Mouse (Mus musculus): ENCODE results near the gene March9. TPM values are rescaled to one million over a fixed set of nuclear protein-coding genes. Genes with fewer than 3 reads are reported as not detected.

March9 gene
- polyA plus RNA-seq, 1 experiment from 2014 or later: 1.1 TPM

- H3K4me3 ChIP-seq: peak overlapping the region; percentile 43
- no peaks in the 10 kb centered on the region for H3K9me3 ChIP-seq
- H3K36me3 ChIP-seq (replicated peaks): peaks cover 14% of the 10 kb centered on the region
- H3K27ac ChIP-seq: no peak overlapping the region
- H3K4me1 ChIP-seq: peaks cover 25% of the 10 kb centered on the region
- no peak for DNase-seq (ENCODE audit: extremely low spot score, low spot score)
- 8% methylated on average over 57 of the region's 57 CpGs for WGBS
- peaks cover 77% of the 10 kb centered on the region for H3K27me3 ChIP-seq (ENCODE audit: poor library complexity, severe bottlenecking)
Observed at GRCm38 (mm10) chr10:127090560-127091411, 30.8 kb upstream of the March9 start.

GRCm38 (mm10) chr10:127085633-127086032 lies 25.6 kb upstream of the March9 start:
- Histone ChIP-seq H3K4me1 (peaks cover 25% of the 10 kb centered on the region), H3K36me3 (replicated peaks) (no peaks in the 10 kb centered on the region), H3K9me3 (no peaks in the 10 kb centered on the region), H3K27me3 (ENCODE audit: poor library complexity, severe bottlenecking) (peaks cover 86% of the 10 kb centered on the region), H3K27ac (no peak overlapping the region), H3K4me3 (no peak overlapping the region)
- no peak for DNase-seq (ENCODE audit: extremely low spot score, low spot score)
- WGBS: 80% methylated on average over 6 of the region's 6 CpGs

GRCm38 (mm10) chr10:127085052-127085451 lies 25.1 kb upstream of the March9 start:
- H3K36me3 ChIP-seq (replicated peaks): no peaks in the 10 kb centered on the region
- DNase-seq (ENCODE audit: extremely low spot score, low spot score): no peak
- H3K9me3 ChIP-seq: 0 out of 2 replicates have a peak, but pooled peaks cover 2% of the 10 kb centered on the region
- H3K27me3 ChIP-seq (ENCODE audit: poor library complexity, severe bottlenecking): peaks cover 86% of the 10 kb centered on the region
- WGBS: 84% methylated on average over 9 of the region's 9 CpGs
- H3K4me1 ChIP-seq: peaks cover 25% of the 10 kb centered on the region
- no peak overlapping the region for H3K4me3 ChIP-seq
- H3K27ac ChIP-seq: no peak overlapping the region

- DNase-seq (ENCODE audit: extremely low spot score, low spot score): no peak
- Histone ChIP-seq H3K27ac (no peak overlapping the region), H3K9me3 (0 out of 2 replicates have a peak, but pooled peaks cover 3% of the 10 kb centered on the region), H3K4me1 (peaks cover 34% of the 10 kb centered on the region), H3K27me3 (ENCODE audit: poor library complexity, severe bottlenecking) (peaks cover 86% of the 10 kb centered on the region), H3K4me3 (no peak overlapping the region), H3K36me3 (replicated peaks) (no peaks in the 10 kb centered on the region)
- 64% methylated on average over 5 of the region's 5 CpGs for WGBS
Observed at GRCm38 (mm10) chr10:127083915-127084306, 23.9 kb upstream of the March9 start.

- Histone ChIP-seq H3K4me1 (peaks cover 39% of the 10 kb centered on the region), H3K27ac (no peak overlapping the region), H3K36me3 (replicated peaks) (no peaks in the 10 kb centered on the region), H3K4me3 (no peak overlapping the region), H3K27me3 (ENCODE audit: poor library complexity, severe bottlenecking) (peaks cover 86% of the 10 kb centered on the region), H3K9me3 (0 out of 2 replicates have a peak, but pooled peaks cover 3% of the 10 kb centered on the region)
- DNase-seq (ENCODE audit: extremely low spot score, low spot score): no peak
- 28% methylated on average over 8 of the region's 8 CpGs for WGBS
Observed at GRCm38 (mm10) chr10:127083292-127083914, 23.4 kb upstream of the March9 start.

- peak; percentile 49 for DNase-seq (ENCODE audit: extremely low spot score, low spot score)
- Histone ChIP-seq H3K27ac (no peak overlapping the region), H3K9me3 (0 out of 2 replicates have a peak, but pooled peaks cover 3% of the 10 kb centered on the region), H3K27me3 (ENCODE audit: poor library complexity, severe bottlenecking) (peaks cover 86% of the 10 kb centered on the region), H3K4me3 (peak overlapping the region; percentile 68; the same call in 1 of the 2 replicates), H3K4me1 (peaks cover 50% of the 10 kb centered on the region), H3K36me3 (replicated peaks) (no peaks in the 10 kb centered on the region)
- 32% methylated on average over 8 of the region's 8 CpGs for WGBS
Observed at GRCm38 (mm10) chr10:127081996-127082620, 22.1 kb upstream of the March9 start.

GRCm38 (mm10) chr10:127080901-127081780 lies 21.2 kb upstream of the March9 start:
- H3K27me3 ChIP-seq (ENCODE audit: poor library complexity, severe bottlenecking): peaks cover 93% of the 10 kb centered on the region
- H3K4me1 ChIP-seq: peaks cover 53% of the 10 kb centered on the region
- no peaks in the 10 kb centered on the region for H3K36me3 ChIP-seq (replicated peaks)
- H3K27ac ChIP-seq: no peak overlapping the region
- peak overlapping the region; percentile 68 for H3K4me3 ChIP-seq
- DNase-seq (ENCODE audit: extremely low spot score, low spot score): peak; percentile 27
- 0 out of 2 replicates have a peak, but pooled peaks cover 3% of the 10 kb centered on the region for H3K9me3 ChIP-seq
- 2% methylated on average over 48 of the region's 48 CpGs for WGBS

GRCm38 (mm10) chr10:127079665-127080391 lies 19.8 kb upstream of the March9 start:
- peak overlapping the region; percentile 76 for H3K27ac ChIP-seq
- H3K27me3 ChIP-seq (ENCODE audit: poor library complexity, severe bottlenecking): peaks cover 98% of the 10 kb centered on the region
- 1% methylated on average over 61 of the region's 70 CpGs for WGBS

GRCm38 (mm10) chr10:127078677-127079575 lies 18.9 kb upstream of the March9 start:
- peak; percentile 68 for DNase-seq (ENCODE audit: extremely low spot score, low spot score)
- Histone ChIP-seq H3K9me3 (0 out of 2 replicates have a peak, but pooled peaks cover 3% of the 10 kb centered on the region), H3K36me3 (replicated peaks) (no peaks in the 10 kb centered on the region), H3K4me3 (peak overlapping the region; percentile 68), H3K27me3 (ENCODE audit: poor library complexity, severe bottlenecking) (peaks cover 89% of the 10 kb centered on the region), H3K27ac (peak overlapping the region; percentile 76), H3K4me1 (peaks cover 59% of the 10 kb centered on the region)
- 2% methylated on average over 48 of the region's 49 CpGs for WGBS

More at GRCm38 (mm10) chr10:127079665-127080391, 19.8 kb upstream of the March9 start:
- peak overlapping the region; percentile 68 for H3K4me3 ChIP-seq
- 0 out of 2 replicates have a peak, but pooled peaks cover 3% of the 10 kb centered on the region for H3K9me3 ChIP-seq
- peaks cover 59% of the 10 kb centered on the region for H3K4me1 ChIP-seq
- H3K36me3 ChIP-seq (replicated peaks): no peaks in the 10 kb centered on the region
- DNase-seq (ENCODE audit: extremely low spot score, low spot score): peak; percentile 41

GRCm38 (mm10) chr10:127078001-127078676 lies 18.2 kb upstream of the March9 start:
- peaks cover 59% of the 10 kb centered on the region for H3K4me1 ChIP-seq
- no peak for DNase-seq (ENCODE audit: extremely low spot score, low spot score)
- peaks cover 81% of the 10 kb centered on the region for H3K27me3 ChIP-seq (ENCODE audit: poor library complexity, severe bottlenecking)

More at GRCm38 (mm10) chr10:127078001-127078676, 18.2 kb upstream of the March9 start:
- Histone ChIP-seq H3K27ac (peak overlapping the region; percentile 76), H3K36me3 (replicated peaks) (no peaks in the 10 kb centered on the region), H3K4me3 (peak overlapping the region; percentile 68), H3K9me3 (0 out of 2 replicates have a peak, but pooled peaks cover 3% of the 10 kb centered on the region)
- 3% methylated on average over 12 of the region's 12 CpGs for WGBS
